Mouse (Mus musculus): ENCODE results near the gene Cox5b. TPM values are rescaled to one million over a fixed set of nuclear protein-coding genes. Genes with fewer than 3 reads are reported as not detected.
"Not testable (repeated sequence)": the region's sequence is repeated elsewhere in the genome, so short reads cannot be mapped to it uniquely, and the experiment has no call there.

Gene Cox5b
- polyA plus RNA-seq, 1 experiment, result 654 TPM

GRCm38 (mm10) chr1:36664457-36664856, 26.8 kb upstream of the Cox5b start:
- no peak overlapping the region for H3K4me3 ChIP-seq (ENCODE audit: insufficient read depth, low read length)
- H3K27ac ChIP-seq (ENCODE audit: insufficient read depth, low read length), result no peak overlapping the region
- no peaks in the 10 kb centered on the region for H3K4me1 ChIP-seq (ENCODE audit: control insufficient read depth, insufficient read depth, low read length)
- TF ChIP-seq CTCF (IDR thresholded peaks at IDR 0.05; ENCODE audit: extremely low read depth, insufficient read depth, low read length), result peak; percentile 42; the same call in 1 of the 2 replicates
- TF ChIP-seq POLR2A (IDR thresholded peaks at IDR 0.05; ENCODE audit: extremely low read depth, insufficient read depth, low read length), result no peak

- TF ChIP-seq POLR2A (IDR thresholded peaks at IDR 0.05; ENCODE audit: extremely low read depth, insufficient read depth, low read length), result no peak
- TF ChIP-seq CTCF (IDR thresholded peaks at IDR 0.05; ENCODE audit: extremely low read depth, insufficient read depth, low read length), result no peak
- Histone ChIP-seq H3K4me3 (ENCODE audit: insufficient read depth, low read length) (no peak overlapping the region), H3K27ac (ENCODE audit: insufficient read depth, low read length) (no peak overlapping the region), H3K4me1 (ENCODE audit: control insufficient read depth, insufficient read depth, low read length) (no peaks in the 10 kb centered on the region)
Observed at GRCm38 (mm10) chr1:36665165-36665723, 26.0 kb upstream of the Cox5b start.

GRCm38 (mm10) chr1:36665934-36666333, 25.3 kb upstream of the Cox5b start:
- TF ChIP-seq CTCF (IDR thresholded peaks at IDR 0.05; ENCODE audit: extremely low read depth, insufficient read depth, low read length) (no peak), POLR2A (IDR thresholded peaks at IDR 0.05; ENCODE audit: extremely low read depth, insufficient read depth, low read length) (no peak)
- Histone ChIP-seq H3K27ac (ENCODE audit: insufficient read depth, low read length) (no peak overlapping the region), H3K4me3 (ENCODE audit: insufficient read depth, low read length) (no peak overlapping the region), H3K4me1 (ENCODE audit: control insufficient read depth, insufficient read depth, low read length) (no peaks in the 10 kb centered on the region)

- H3K4me1 ChIP-seq (ENCODE audit: control insufficient read depth, insufficient read depth, low read length); H3K4me3 ChIP-seq (ENCODE audit: insufficient read depth, low read length); H3K27ac ChIP-seq (ENCODE audit: insufficient read depth, low read length): not testable (repeated sequence)
Observed at GRCm38 (mm10) chr1:36668007-36668406, 23.2 kb upstream of the Cox5b start.

- Histone ChIP-seq H3K4me3 (ENCODE audit: insufficient read depth, low read length) (no peak overlapping the region), H3K4me1 (ENCODE audit: control insufficient read depth, insufficient read depth, low read length) (no peaks in the 10 kb centered on the region), H3K27ac (ENCODE audit: insufficient read depth, low read length) (no peak overlapping the region)
- TF ChIP-seq POLR2A (IDR thresholded peaks at IDR 0.05; ENCODE audit: extremely low read depth, insufficient read depth, low read length) (no peak), CTCF (IDR thresholded peaks at IDR 0.05; ENCODE audit: extremely low read depth, insufficient read depth, low read length) (no peak)
Observed at GRCm38 (mm10) chr1:36670256-36670655, 21.0 kb upstream of the Cox5b start.

- no peak for TF ChIP-seq POLR2A (IDR thresholded peaks at IDR 0.05; ENCODE audit: extremely low read depth, insufficient read depth, low read length)
- no peak for TF ChIP-seq CTCF (IDR thresholded peaks at IDR 0.05; ENCODE audit: extremely low read depth, insufficient read depth, low read length)
- no peak overlapping the region for H3K27ac ChIP-seq (ENCODE audit: insufficient read depth, low read length)
- no peak overlapping the region for H3K4me3 ChIP-seq (ENCODE audit: insufficient read depth, low read length)
- H3K4me1 ChIP-seq (ENCODE audit: control insufficient read depth, insufficient read depth, low read length), result no peaks in the 10 kb centered on the region
Observed at GRCm38 (mm10) chr1:36671260-36671659, 20.0 kb upstream of the Cox5b start.

GRCm38 (mm10) chr1:36672648-36673350, 18.4 kb upstream of the Cox5b start:
- TF ChIP-seq POLR2A (IDR thresholded peaks at IDR 0.05; ENCODE audit: extremely low read depth, insufficient read depth, low read length), result no peak
- no peak for TF ChIP-seq CTCF (IDR thresholded peaks at IDR 0.05; ENCODE audit: extremely low read depth, insufficient read depth, low read length)
- H3K4me1 ChIP-seq (ENCODE audit: control insufficient read depth, insufficient read depth, low read length), result no peaks in the 10 kb centered on the region
- no peak overlapping the region for H3K27ac ChIP-seq (ENCODE audit: insufficient read depth, low read length)
- H3K4me3 ChIP-seq (ENCODE audit: insufficient read depth, low read length), result no peak overlapping the region

GRCm38 (mm10) chr1:36674936-36675335, 16.3 kb upstream of the Cox5b start:
- Histone ChIP-seq H3K27ac (ENCODE audit: insufficient read depth, low read length) (no peak overlapping the region), H3K4me3 (ENCODE audit: insufficient read depth, low read length) (no peak overlapping the region), H3K4me1 (ENCODE audit: control insufficient read depth, insufficient read depth, low read length) (no peaks in the 10 kb centered on the region)
- TF ChIP-seq POLR2A (IDR thresholded peaks at IDR 0.05; ENCODE audit: extremely low read depth, insufficient read depth, low read length) (no peak), CTCF (IDR thresholded peaks at IDR 0.05; ENCODE audit: extremely low read depth, insufficient read depth, low read length) (no peak)

- Histone ChIP-seq H3K4me3 (ENCODE audit: insufficient read depth, low read length) (no peak overlapping the region), H3K4me1 (ENCODE audit: control insufficient read depth, insufficient read depth, low read length) (no peaks in the 10 kb centered on the region), H3K27ac (ENCODE audit: insufficient read depth, low read length) (no peak overlapping the region)
- TF ChIP-seq POLR2A (IDR thresholded peaks at IDR 0.05; ENCODE audit: extremely low read depth, insufficient read depth, low read length) (no peak), CTCF (IDR thresholded peaks at IDR 0.05; ENCODE audit: extremely low read depth, insufficient read depth, low read length) (no peak)
Observed at GRCm38 (mm10) chr1:36680893-36681292, 10.4 kb upstream of the Cox5b start.

- Histone ChIP-seq H3K4me1 (ENCODE audit: control insufficient read depth, insufficient read depth, low read length) (no peaks in the 10 kb centered on the region), H3K27ac (ENCODE audit: insufficient read depth, low read length) (no peak within 1 kb of the TSS), H3K4me3 (ENCODE audit: insufficient read depth, low read length) (no peak within 1 kb of the TSS)
- TF ChIP-seq POLR2A (IDR thresholded peaks at IDR 0.05; ENCODE audit: extremely low read depth, insufficient read depth, low read length) (no peak), CTCF (IDR thresholded peaks at IDR 0.05; ENCODE audit: extremely low read depth, insufficient read depth, low read length) (no peak)
Observed at GRCm38 (mm10) chr1:36682620-36683355, 8.5 kb upstream of the Cox5b start, which contains the start of gene Fam178b. Gene Fam178b, minus strand, starts transcription at chr1:36683183.

Measured in cortical plate, adult 2 months (tissue).